Mouse (Mus musculus) cerebellum, adult 11 months (tissue): Measurements from ENCODE around the gene Alg14.

Source experiments
- DNase-seq: peaks from one replicate; pipeline ENCODE4 v3.0.0; 2022

Alg14 gene

DNA sequence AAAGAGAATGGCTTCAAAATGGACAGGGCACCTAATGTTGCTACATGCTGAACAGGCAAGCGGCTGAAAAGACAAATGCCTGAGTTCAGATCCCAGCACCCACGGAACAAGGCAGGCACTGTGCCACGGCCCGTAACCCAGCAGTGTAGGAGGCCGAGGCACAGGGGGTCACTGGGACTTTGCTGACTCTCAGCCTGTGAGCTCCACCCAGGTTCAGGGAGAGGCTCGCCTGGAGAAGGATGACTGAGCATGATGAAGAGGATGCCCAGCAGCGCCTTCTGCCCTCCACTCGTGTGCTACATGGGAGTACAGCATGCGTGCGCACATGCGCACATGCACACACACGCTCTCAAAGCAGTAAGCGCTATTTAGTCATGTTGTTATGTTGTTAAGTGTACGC lies 11.9 kb upstream of the Alg14 start:
- DNase-seq = no peak

DNA sequence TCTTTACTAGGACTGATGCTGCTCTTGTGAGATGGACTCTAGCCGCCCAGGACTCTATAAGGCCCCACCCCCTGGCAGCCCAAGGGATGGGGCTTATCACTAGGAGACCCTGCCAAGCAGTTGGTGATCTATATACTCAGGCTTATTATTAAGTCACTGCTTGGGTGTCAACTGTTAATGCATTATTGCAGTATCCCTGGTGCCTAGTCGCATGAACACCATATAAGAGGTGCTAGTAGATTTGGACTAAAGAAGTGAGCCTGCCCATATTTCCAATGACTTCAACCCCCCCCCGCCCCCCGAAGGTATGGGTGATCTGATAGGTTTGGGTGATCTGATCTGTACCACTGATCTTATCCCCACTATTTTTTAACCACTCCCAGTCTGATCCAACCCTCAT lies 8.6 kb upstream of the Alg14 start, which contains the start of gene Tmem56:
TSS of gene Tmem56 (minus strand) at position 101 of the 400 bp plus-strand sequence.
- no peak for DNase-seq

DNA sequence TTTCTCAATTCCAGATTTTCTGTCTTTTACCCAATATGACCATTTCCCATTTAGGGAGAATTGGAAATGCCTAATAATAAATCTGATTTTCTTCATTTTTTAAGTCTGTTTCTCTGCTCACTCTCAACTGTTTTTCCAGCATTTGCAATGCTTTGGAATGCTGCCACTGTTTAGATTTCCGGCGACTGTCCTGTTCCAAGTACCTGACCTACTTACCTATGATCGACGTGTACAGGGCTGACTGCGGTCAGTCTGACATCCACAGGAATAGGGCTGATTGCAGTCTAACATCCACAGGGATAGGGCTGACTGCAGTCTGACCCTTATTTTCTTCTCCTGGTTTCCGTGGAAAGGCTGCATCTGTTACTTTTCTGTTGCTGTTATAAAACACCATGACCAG lies 6.4 kb upstream of the Alg14 start:
- DNase-seq = peak; percentile 54

DNA sequence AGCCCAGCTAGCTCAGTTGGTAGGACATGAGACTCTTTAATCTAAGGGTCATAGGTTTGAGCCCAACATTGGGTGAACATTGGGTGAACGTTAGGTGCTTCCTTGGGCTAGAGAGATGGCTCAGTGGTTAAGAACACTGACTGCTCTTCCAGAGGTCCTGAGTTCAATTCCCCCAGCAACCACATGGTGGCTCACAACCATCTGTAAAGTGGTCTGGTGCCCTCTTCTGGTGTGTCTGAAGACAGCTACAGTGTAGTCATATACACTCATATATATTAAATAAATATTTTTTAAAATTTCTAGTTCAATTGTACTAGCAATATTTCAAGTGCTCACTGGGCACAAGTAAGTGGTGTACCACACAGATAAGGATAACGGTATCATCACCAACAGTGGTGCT lies 4.4 kb upstream of the Alg14 start:
- no peak for DNase-seq

DNA sequence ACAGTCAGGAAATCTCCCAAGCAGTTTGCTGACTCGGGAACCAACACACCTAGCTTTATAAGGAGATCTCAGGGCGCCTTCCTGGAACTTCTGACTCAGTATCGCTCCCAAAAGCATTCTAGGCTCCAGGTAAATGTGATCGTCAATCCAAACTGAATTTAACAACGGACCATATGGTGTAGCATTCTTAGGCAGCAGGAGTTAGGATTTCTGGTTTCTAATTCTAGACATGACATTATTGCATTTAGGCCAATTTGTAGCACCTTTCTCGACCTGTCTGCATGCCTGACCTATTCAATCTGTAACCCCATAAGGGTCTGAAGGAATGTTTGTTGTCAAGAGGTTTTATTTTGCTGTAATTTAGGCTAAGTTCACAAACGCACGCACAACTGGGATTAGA lies 892 bp upstream of the Alg14 start:
- no peak for DNase-seq

DNA sequence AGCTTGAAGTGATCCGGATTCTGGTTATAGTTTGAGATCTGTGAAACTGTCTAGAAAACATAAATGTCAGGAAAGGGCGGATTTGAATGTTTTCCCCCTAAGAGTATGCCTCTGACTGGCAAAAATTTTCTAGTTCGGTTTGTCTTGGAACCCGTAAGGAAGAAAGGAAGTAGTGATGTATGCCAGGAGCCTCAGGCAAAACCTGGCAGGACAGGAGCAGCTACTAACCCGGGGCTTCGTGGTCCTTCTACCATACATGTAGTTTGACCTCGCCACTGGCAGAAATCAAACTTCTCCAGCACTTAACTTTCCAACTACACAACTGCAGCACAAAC lies 381 bp upstream of the Alg14 start:
- DNase-seq = no peak

DNA sequence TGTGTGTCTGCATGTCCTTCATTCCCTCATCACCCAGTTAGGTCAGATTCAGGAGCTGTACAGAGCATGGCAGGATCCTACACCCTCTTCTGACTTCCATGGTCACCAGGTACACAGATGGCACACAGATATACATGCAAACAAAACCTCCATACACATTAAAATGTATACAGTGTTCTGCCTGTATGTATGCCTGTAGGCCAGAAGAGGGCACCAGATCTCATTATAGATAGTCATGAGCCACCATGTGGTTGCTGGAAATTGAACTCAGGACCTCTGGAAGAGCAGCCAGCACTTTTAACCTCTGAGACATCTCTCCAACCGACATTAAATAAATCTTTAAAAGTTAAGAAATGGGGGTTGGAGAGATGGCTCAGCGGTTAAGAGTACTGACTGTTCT lies 2.6 kb downstream of the Alg14 start:
- no peak for DNase-seq

DNA sequence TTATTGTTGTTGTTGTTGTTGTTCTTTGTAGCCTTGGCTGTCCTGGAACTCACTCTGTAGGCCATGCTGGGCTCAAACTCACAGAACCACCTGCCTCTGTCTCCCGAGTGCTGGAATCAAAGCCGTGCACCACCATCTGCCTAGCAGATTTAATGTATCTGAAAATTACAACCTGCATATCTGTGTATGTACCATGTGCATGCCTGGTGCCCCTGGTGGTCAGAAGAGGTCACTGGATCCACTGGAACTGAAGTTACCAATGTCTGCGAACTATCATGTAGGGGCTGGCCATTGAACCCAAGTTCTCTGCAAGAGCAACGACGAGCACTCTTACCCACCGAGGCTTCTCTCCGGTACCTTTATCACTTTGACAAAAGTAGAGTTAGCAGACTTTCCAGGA lies 15.1 kb downstream of the Alg14 start:
- DNase-seq = no peak

DNA sequence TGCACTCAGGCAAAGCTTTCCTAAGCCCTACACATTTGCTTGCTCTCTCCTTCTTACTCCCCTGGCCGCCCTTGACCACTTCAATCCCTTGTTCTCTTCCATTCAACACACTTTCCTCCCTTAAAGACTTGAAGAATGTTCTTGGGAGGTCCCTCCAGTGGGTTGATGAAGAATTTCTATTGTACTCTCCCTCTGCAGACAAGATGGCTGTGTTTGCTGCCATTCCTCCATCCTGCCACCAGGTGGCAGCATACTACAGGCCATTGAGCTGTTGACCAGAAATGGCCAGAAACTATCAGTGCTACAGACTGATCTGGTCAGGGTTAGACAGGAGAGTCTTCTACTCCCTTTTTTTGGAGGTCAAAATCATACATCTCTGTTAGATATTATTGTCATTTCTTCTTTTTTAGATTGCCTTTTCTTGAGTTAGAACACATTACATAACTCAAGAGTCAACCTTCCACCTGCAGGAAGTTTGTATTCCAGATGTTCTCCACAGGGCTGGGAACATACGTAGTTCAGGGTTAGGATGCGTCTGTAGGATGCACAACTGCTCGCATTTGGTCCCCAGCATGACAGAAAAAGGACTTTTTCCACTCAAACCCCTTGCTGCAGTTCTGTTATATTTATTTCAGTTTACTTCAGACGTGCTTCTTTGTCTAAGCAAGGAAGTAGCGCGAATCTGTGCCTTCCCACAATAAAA lies 16.1 kb downstream of the Alg14 start:
- peak; percentile 63 for DNase-seq

DNA sequence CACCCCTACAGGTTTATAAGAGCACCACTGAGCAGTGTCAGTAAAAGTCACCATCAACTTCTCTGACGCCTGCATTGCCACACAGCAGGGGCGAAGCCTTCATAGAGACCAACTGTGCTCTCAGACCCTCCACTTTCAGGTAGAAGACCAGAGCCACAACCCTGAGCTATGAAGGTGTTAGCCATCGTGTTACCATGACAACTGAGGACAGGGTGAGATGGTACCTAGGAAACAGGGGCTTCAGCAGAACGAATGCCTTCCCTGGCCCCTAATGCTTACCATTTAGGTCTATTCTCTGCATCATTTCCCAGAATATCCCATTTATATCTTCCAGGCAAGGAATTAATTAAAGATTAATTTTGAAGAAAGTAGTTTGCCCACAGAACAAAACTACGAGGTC lies 17.4 kb downstream of the Alg14 start:
- DNase-seq = no peak

DNA sequence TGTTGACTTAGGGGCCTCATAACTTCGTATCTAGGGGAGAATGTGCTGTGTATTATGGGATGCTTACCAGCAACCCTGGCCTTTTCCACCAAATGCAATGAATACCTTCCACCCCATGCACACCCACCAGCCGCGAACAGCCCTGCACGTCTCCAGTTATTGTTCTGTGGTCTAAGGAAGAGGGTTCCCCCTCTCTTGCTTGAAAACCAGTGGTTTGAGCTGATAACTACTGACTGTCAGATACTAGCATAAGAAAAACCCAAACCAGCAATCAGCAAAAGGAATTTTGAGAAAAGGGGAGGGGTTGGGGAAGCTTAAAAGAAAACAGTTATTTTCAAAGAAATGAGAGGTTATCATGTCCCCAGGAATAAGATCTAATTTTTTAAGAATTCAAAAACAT lies 17.9 kb downstream of the Alg14 start:
- no peak for DNase-seq

DNA sequence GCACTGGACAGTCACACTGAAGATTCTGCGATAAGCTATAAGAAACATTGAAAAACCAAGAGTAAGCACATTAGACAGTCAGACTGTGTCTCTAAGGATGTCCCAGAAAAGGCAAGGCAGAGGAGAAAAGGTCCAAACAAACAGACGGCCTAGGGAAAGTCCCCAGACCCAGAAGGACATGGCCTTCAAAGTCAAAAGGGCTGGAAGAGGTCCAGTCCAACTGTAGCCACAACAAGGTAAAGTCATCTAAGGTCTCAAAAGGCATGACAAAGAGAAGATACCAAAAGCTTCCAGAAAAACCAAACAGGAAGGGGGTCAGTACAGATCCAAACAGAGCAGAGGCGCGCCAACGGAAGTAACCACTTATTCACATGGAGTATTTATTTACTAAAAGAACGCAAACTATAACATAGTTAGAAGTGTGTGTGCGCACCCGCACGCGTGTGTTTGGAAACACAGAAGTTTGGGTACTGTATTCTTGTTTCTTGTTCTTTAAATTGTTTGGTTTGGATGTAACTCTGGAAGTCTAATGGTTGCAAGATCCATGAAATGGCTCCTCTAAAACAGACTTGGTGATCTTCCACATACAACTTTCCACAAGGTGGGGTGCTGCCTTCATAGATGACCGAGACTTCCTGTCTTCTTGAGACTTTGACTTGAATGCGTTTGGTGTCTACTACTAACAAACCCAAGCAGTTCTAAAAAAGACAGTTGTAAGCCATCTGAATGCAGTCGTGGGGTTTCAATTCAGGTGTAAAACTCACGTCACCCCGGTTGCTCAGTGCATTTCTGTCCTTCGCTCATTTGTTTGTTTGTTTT lies 18.5 kb downstream of the Alg14 start:
- DNase-seq = no peak

DNA sequence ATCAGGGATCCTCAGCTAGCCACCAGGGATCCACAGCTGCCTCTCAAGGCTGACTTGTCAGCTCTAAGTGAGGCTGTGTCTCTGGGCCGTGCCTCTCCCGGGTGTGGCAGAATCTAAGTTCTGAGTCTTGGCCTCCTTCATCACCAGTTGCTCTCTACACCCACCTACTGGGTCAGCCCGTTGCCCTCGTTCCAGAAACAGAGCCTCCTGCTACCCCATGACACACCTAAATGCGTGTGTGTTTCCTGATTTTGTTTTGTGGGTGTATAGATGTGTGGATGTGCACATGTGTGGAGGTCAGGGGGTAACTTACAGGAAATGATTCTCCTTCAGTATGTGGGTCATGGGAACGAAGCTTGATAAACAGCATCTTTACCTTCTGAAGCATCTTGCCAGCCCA lies 20.9 kb downstream of the Alg14 start:
- no peak for DNase-seq

DNA sequence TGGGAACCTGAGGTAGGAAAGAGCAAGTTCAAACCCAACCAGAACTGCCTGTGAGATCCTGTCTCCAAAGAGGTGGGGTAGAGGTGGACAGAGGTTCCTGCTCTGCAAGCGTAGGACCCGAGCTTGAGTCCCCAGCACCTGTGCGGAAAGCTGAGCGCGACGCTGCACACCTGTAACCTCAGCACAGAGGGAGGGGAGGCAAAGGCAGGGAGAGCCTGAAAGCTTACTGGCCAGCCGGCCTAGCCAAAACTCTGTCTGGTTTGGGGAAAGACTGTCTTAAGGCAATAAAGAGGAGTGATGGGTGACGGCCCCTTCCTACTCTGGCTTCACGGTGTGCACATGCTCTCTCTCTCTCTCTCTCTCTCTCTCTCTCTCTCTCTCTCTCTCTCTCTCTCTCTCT lies 21.4 kb downstream of the Alg14 start:
- DNase-seq = no peak

DNA sequence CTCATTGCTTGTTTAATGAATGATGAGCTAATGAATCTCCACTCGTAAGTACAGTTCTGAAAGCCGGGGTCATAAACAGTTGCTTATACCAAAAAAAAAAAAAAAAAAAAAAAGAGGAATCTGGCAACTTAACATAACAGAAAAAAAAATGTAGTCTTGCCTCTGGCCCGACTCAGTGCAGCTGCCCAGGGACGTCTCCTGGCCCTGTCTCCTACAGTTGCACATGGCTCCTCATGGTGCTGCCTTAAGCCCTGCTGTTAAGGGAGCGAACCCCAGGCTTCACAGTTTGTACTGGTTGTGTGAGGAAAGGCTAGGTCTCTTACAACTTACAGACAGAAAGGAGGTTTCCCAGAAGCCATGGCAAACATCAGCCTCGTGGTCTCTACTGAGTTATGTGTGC lies 22.6 kb downstream of the Alg14 start:
- DNase-seq = no peak

DNA sequence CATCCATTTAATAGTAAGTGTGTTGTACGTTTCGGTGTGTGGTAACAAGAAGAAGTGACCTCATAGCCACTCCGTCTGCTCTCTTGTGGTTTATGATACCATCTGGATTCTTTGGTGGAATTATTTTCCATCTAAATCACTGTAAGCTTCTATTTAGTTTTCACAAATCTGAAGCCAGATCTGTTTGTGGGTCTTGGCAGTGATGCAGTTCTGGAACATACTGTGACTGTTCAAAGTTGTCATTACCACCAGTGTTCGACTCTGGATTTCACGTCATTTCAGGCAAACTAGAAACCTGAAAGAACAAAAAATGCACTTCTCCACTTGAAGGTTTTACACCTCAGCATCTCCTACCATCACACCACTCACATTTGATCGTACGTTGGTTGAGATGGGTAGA lies 23.9 kb downstream of the Alg14 start:
- DNase-seq = no peak

DNA sequence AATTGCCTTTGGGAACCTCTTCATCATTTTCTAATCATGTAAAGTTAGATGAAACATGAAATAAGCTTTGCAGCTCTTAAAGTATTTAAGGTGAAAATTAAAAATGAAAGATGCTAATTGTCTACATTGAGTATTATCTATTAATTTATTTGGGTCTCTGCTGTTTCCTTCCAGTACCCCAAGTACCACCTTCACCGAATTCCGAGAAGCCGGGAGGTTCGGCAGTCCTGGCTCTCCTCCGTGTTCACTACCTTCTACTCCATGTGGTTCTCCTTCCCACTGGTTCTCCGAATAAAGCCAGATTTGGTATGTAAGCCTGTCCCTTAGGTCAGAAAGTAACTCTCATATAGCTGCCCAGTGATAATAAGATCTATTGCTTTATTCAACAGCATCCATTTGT lies 28.3 kb downstream of the Alg14 start:
- no peak for DNase-seq

DNA sequence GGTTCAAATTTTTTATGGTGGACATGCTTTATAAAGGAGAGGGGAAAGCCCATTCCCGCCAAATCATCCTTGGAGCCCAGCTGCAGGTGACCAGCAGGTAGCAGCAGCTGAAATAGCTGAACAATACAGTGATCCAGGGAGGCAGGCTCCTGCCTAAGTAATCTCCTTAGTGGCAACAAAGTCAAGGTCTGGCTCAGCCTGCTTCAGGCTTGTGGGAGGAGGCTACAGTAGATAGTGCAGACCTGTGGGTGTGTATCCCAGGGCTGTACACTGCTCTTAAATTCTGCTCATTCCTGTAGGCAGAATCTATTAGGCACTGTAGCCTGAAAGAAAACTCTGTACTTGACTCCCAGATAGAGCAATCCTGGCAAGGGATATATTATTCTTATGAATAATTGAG lies 29.3 kb downstream of the Alg14 start:
- DNase-seq = no peak

DNA sequence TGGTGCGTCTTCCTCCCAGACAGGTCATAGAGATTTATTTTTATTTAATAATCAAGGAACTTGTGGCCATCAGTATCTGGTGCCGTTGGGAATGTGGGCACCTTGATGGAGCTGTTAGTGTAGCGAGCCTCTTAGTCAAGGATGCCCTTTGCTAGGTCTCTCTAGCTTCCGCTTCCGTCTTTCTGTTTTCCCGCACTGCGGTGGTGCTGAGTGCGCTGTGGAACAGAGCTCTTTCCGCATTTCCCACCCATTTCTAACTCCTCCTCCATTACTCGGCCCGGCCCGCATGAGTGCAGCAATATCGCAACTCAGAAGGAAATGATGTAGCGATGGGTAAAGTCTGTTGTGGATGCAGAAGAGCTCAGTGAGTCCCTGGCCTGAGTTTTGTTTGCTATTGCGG lies 31.8 kb downstream of the Alg14 start:
- DNase-seq = no peak

DNA sequence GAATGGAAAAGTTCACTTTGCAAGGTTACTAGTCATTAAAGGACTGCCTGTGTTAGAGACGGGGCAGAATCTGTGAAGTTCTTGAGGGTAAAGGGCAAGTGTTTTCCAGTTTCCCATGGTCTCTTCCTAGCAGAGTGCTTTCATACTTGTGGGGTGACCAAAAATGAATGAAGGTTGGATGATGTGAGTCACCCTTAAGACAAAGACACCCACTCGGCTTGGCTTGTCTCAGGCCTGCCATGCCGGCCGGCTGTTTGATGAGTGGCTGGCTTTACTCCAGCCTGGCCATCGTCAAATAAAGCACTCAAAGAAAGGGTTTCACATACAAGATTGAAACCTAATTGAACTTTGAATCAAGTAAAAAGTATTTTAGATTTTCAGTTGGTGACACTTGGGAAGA lies 35.8 kb downstream of the Alg14 start:
- no peak for DNase-seq

DNA sequence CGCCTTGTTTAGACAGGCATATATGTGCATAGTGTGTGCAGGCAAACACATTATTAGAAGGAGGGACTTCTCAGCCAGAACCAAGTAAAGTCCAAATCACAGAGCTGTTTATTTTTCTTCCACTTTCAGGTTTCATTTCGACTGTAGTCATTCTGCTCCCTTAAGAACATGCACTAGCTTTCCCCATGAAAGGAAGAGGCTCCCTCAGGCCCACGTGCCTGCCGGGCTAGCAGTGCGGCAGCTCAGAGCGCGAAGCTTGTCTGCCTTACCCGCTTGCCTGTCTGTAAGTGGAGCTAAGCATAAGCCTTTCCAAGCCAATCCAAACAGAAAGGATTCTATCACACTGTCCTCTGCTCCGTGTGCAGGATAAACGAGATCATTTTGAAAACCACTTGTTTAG lies 38.1 kb downstream of the Alg14 start:
- DNase-seq = no peak

DNA sequence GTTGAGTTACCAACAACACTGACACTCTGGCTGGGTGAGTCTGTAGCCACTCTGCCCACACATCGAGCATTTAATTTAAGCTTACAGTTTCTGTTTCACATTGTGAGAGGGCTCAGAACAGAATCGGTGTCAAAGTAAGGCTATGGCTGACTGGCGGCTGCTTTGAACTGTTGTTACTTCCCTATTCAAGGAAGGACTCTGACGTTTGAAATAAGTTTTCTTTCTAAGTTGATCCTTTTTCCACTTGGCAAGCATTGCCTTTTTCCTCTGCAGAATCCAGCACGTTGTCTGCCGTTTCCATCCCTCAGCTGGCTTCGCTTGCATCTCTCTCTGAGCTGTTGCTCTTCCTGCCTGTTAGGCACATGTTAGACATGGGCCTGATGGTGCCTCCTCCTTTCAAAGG lies 38.7 kb downstream of the Alg14 start:
- no peak for DNase-seq

DNA sequence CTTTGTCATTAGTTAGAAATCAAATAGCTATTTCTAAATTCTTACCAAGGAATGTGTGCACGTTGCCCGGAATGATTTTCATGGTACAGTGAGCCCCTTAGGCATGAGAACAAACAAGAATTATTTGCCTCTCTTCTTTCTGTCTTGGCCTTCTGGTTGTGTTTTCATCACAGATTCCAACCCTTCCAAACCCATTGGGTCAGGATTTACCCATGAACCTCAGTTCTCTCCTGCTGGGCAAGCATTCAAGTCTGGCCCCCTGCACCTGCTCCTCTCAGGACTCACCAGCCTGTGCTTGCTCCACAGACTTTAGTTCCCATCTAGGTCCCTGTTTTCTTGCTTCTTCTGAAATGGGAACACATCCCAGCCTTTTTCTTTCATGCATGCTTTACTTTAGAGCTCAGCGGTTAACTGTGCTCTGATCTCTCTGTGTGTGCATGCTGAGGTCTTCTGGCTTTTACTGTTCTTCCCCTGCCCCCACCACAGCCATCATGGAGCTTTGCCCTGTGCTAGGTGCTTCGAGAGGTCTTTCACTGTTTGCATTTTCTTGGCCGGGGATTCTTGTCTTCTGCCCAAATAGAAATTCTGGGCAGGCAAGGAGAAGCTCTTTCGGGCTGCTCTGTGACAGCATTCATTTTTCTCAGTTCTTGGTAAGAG lies 44.8 kb downstream of the Alg14 start:
- no peak for DNase-seq

DNA sequence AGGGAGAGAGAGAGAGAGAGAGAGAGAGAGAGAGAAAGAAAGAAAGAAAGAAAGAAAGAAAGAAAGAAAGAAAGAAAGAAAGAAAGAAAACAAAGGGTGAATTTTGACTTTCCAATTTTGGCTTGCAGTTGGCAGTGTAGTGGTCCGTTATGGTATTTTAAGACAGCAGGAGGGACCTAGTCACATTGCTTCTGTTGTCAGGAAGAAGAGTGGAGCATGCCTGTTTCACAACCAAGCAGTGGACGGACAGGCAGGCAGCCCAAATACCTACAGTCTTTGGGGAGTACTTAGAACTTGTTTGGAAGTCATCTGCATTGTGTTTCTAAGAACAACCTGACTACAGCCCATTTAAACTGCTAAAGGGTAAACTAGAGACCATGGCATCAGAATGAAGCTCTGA lies 47.1 kb downstream of the Alg14 start:
- no peak for DNase-seq
